Mouse (Mus musculus): ENCODE data around the gene Tmc5. TPM values are rescaled to one million over a fixed set of nuclear protein-coding genes. Genes with fewer than 3 reads are reported as not detected.

Tmc5 gene
- polyA plus RNA-seq, 1 experiment from 2014 or later: 2.4 TPM

- WGBS: 89% methylated on average over 5 of the region's 5 CpGs
Measured at GRCm38 (mm10) chr7:118706488-118706887, 109.4 kb downstream of the Tmc5 start.

GRCm38 (mm10) chr7:118707216-118707615 is 110.1 kb downstream of the Tmc5 start:
- WGBS: 55% methylated on average over 2 of the region's 2 CpGs
- no peak overlapping the region for H3K4me2 ChIP-seq (ENCODE audit: low read depth, low read length)
- H3K27me3 ChIP-seq (ENCODE audit: control insufficient read depth, insufficient read depth, low read length): no peaks in the 10 kb centered on the region
- no peak for ATAC-seq (ENCODE audit: insufficient read depth, low FRiP score)
- no peak overlapping the region for H3K27ac ChIP-seq (ENCODE audit: low read length)
- H3K9me3 ChIP-seq (replicated peaks; ENCODE audit: control insufficient read depth, low read length): no peaks in the 10 kb centered on the region
- no peaks in the 10 kb centered on the region for H3K36me3 ChIP-seq (ENCODE audit: control insufficient read depth, insufficient read depth, low read length)
- no peak overlapping the region for H3K9ac ChIP-seq (ENCODE audit: low read length)
- no peak overlapping the region for H3K4me3 ChIP-seq (replicated peaks; ENCODE audit: low read length)
- peaks cover 23% of the 10 kb centered on the region for H3K4me1 ChIP-seq (ENCODE audit: control insufficient read depth, insufficient read depth, low read length)

More at GRCm38 (mm10) chr7:118706488-118706887, 109.4 kb downstream of the Tmc5 start:
- no peak for ATAC-seq (ENCODE audit: insufficient read depth, low FRiP score)
- no peaks in the 10 kb centered on the region for H3K36me3 ChIP-seq (ENCODE audit: control insufficient read depth, insufficient read depth, low read length)
- H3K4me1 ChIP-seq (ENCODE audit: control insufficient read depth, insufficient read depth, low read length): peaks cover 23% of the 10 kb centered on the region
- H3K4me3 ChIP-seq (replicated peaks; ENCODE audit: low read length): no peak overlapping the region
- H3K27me3 ChIP-seq (ENCODE audit: control insufficient read depth, insufficient read depth, low read length): no peaks in the 10 kb centered on the region
- 0 out of 2 replicates have a peak overlapping the region, but pooled peaks have one; percentile 90 for H3K27ac ChIP-seq (ENCODE audit: low read length)
- H3K9ac ChIP-seq (ENCODE audit: low read length): no peak overlapping the region
- no peaks in the 10 kb centered on the region for H3K9me3 ChIP-seq (replicated peaks; ENCODE audit: control insufficient read depth, low read length)
- H3K4me2 ChIP-seq (ENCODE audit: low read depth, low read length): no peak overlapping the region

- peak; percentile 11; the same call in 1 of the 2 replicates for ATAC-seq (ENCODE audit: insufficient read depth, low FRiP score)
- H3K27ac ChIP-seq (ENCODE audit: low read length): no peak overlapping the region
Measured at GRCm38 (mm10) chr7:118708002-118708401, 110.9 kb downstream of the Tmc5 start.

GRCm38 (mm10) chr7:118710776-118711175 is 113.7 kb downstream of the Tmc5 start:
- Histone ChIP-seq H3K9ac (ENCODE audit: low read length) (no peak overlapping the region), H3K27me3 (ENCODE audit: control insufficient read depth, insufficient read depth, low read length) (no peaks in the 10 kb centered on the region), H3K4me3 (replicated peaks; ENCODE audit: low read length) (no peak overlapping the region), H3K36me3 (ENCODE audit: control insufficient read depth, insufficient read depth, low read length) (no peaks in the 10 kb centered on the region), H3K27ac (ENCODE audit: low read length) (no peak overlapping the region), H3K4me2 (ENCODE audit: low read depth, low read length) (no peak overlapping the region), H3K4me1 (ENCODE audit: control insufficient read depth, insufficient read depth, low read length) (peaks cover 13% of the 10 kb centered on the region; the same call in 1 of the 2 replicates), H3K9me3 (replicated peaks; ENCODE audit: control insufficient read depth, low read length) (no peaks in the 10 kb centered on the region)
- no peak for ATAC-seq (ENCODE audit: insufficient read depth, low FRiP score)
- 65% methylated on average over 5 of the region's 5 CpGs for WGBS

More at GRCm38 (mm10) chr7:118708002-118708401, 110.9 kb downstream of the Tmc5 start:
- Histone ChIP-seq H3K4me3 (replicated peaks; ENCODE audit: low read length) (no peak overlapping the region), H3K36me3 (ENCODE audit: control insufficient read depth, insufficient read depth, low read length) (no peaks in the 10 kb centered on the region), H3K27me3 (ENCODE audit: control insufficient read depth, insufficient read depth, low read length) (no peaks in the 10 kb centered on the region), H3K4me2 (ENCODE audit: low read depth, low read length) (no peak overlapping the region), H3K9ac (ENCODE audit: low read length) (no peak overlapping the region), H3K4me1 (ENCODE audit: control insufficient read depth, insufficient read depth, low read length) (peaks cover 25% of the 10 kb centered on the region), H3K9me3 (replicated peaks; ENCODE audit: control insufficient read depth, low read length) (no peaks in the 10 kb centered on the region)
- WGBS: 60% methylated on average over 4 of the region's 4 CpGs

- peak; percentile 97 for ATAC-seq (ENCODE audit: insufficient read depth, low FRiP score)
- WGBS: under 1% methylated on average over 48 of the region's 48 CpGs
- Histone ChIP-seq H3K4me2 (ENCODE audit: low read depth, low read length) (peak within 1 kb of the TSS; percentile 91), H3K4me1 (ENCODE audit: control insufficient read depth, insufficient read depth, low read length) (peaks cover 9% of the 10 kb centered on the region; the same call in 1 of the 2 replicates), H3K9ac (ENCODE audit: low read length) (peak within 1 kb of the TSS; percentile 81), H3K4me3 (replicated peaks; ENCODE audit: low read length) (peak within 1 kb of the TSS; percentile 97), H3K27ac (ENCODE audit: low read length) (peak within 1 kb of the TSS; percentile 33; the same call in 1 of the 2 replicates), H3K36me3 (ENCODE audit: control insufficient read depth, insufficient read depth, low read length) (no peaks in the 10 kb centered on the region), H3K9me3 (replicated peaks; ENCODE audit: control insufficient read depth, low read length) (no peaks in the 10 kb centered on the region), H3K27me3 (ENCODE audit: control insufficient read depth, insufficient read depth, low read length) (no peaks in the 10 kb centered on the region)
Measured at GRCm38 (mm10) chr7:118712228-118713173, 115.4 kb downstream of the Tmc5 start, which contains the start of gene Ccp110. TSS of gene Ccp110 (plus strand) at chr7:118712552.

GRCm38 (mm10) chr7:118714873-118715272 is 117.8 kb downstream of the Tmc5 start:
- no peaks in the 10 kb centered on the region for H3K36me3 ChIP-seq (ENCODE audit: control insufficient read depth, insufficient read depth, low read length)
- 85% methylated on average over 1 of the region's 1 CpGs for WGBS
- ATAC-seq (ENCODE audit: insufficient read depth, low FRiP score): no peak
- H3K9me3 ChIP-seq (replicated peaks; ENCODE audit: control insufficient read depth, low read length): no peaks in the 10 kb centered on the region
- H3K4me1 ChIP-seq (ENCODE audit: control insufficient read depth, insufficient read depth, low read length): peaks cover 9% of the 10 kb centered on the region; the same call in 1 of the 2 replicates
- H3K9ac ChIP-seq (ENCODE audit: low read length): no peak overlapping the region
- no peak overlapping the region for H3K4me3 ChIP-seq (replicated peaks; ENCODE audit: low read length)
- no peak overlapping the region for H3K4me2 ChIP-seq (ENCODE audit: low read depth, low read length)
- H3K27ac ChIP-seq (ENCODE audit: low read length): no peak overlapping the region
- no peaks in the 10 kb centered on the region for H3K27me3 ChIP-seq (ENCODE audit: control insufficient read depth, insufficient read depth, low read length)

- H3K9ac ChIP-seq (ENCODE audit: low read length): no peak overlapping the region
- H3K27ac ChIP-seq (ENCODE audit: low read length): no peak overlapping the region
- no peaks in the 10 kb centered on the region for H3K9me3 ChIP-seq (replicated peaks; ENCODE audit: control insufficient read depth, low read length)
- ATAC-seq (ENCODE audit: insufficient read depth, low FRiP score): no peak
- no peaks in the 10 kb centered on the region for H3K27me3 ChIP-seq (ENCODE audit: control insufficient read depth, insufficient read depth, low read length)
- H3K4me1 ChIP-seq (ENCODE audit: control insufficient read depth, insufficient read depth, low read length): peaks cover 6% of the 10 kb centered on the region; the same call in 1 of the 2 replicates
- 91% methylated on average over 4 of the region's 4 CpGs for WGBS
- no peak overlapping the region for H3K4me3 ChIP-seq (replicated peaks; ENCODE audit: low read length)
- no peaks in the 10 kb centered on the region for H3K36me3 ChIP-seq (ENCODE audit: control insufficient read depth, insufficient read depth, low read length)
- no peak overlapping the region for H3K4me2 ChIP-seq (ENCODE audit: low read depth, low read length)
Measured at GRCm38 (mm10) chr7:118718066-118718465, 121.0 kb downstream of the Tmc5 start.

- Histone ChIP-seq H3K36me3 (ENCODE audit: control insufficient read depth, insufficient read depth, low read length) (no peaks in the 10 kb centered on the region), H3K4me1 (ENCODE audit: control insufficient read depth, insufficient read depth, low read length) (no peaks in the 10 kb centered on the region), H3K9ac (ENCODE audit: low read length) (no peak overlapping the region), H3K27ac (ENCODE audit: low read length) (no peak overlapping the region), H3K4me2 (ENCODE audit: low read depth, low read length) (no peak overlapping the region), H3K27me3 (ENCODE audit: control insufficient read depth, insufficient read depth, low read length) (no peaks in the 10 kb centered on the region), H3K9me3 (replicated peaks; ENCODE audit: control insufficient read depth, low read length) (no peaks in the 10 kb centered on the region), H3K4me3 (replicated peaks; ENCODE audit: low read length) (no peak overlapping the region)
- 91% methylated on average over 9 of the region's 9 CpGs for WGBS
- no peak for ATAC-seq (ENCODE audit: insufficient read depth, low FRiP score)
Measured at GRCm38 (mm10) chr7:118723927-118724326, 126.8 kb downstream of the Tmc5 start.

All from stomach, embryonic 16.5 days (tissue).